In genomic region chr1:130734852-130735251, GRCm38 (mm10) we compare ENCODE assay signal across 19 mouse cellular contexts. TPM values are rescaled to one million over a fixed set of nuclear protein-coding genes. Genes with fewer than 3 reads are reported as not detected.
A peak's percentile ranks its signal among the peaks of the same experiment; 100 is the strongest.
DNase-seq lines count a peak whose midpoint lies in the region; ATAC-seq and TF ChIP-seq lines count a peak whose summit lies in the region.
"Had no signal": no experiment of that assay in that cellular context is flagged by ENCODE, and none has a peak within 500 bp of the region (broad histone marks: within the 10 kb centered on the region; RNA-seq: fewer than 3 reads in every experiment).

No protein-coding gene starts in this region.

- peaks cover 8% of the 10 kb centered on the region for H3K4me1 ChIP-seq in kidney, adult 2 months (ENCODE audit: control insufficient read depth, insufficient read depth, low read length)
- peaks cover 18% of the 10 kb centered on the region for H3K4me1 ChIP-seq in lung, embryonic 14.5 days (ENCODE audit: insufficient read depth)
- H3K4me1 ChIP-seq in intestine, postnatal 0 days (replicated peaks; ENCODE audit: control insufficient read depth, insufficient read depth, low read length): peaks cover 5% of the 10 kb centered on the region; the same call in 1 of the 2 replicates
- peaks cover 11% of the 10 kb centered on the region for H3K4me1 ChIP-seq in stomach, embryonic 15.5 days
- no peaks in the 10 kb centered on the region for H3K4me1 ChIP-seq in forebrain, embryonic 15.5 days

- peak overlapping the region; percentile 6 for H3K4me3 ChIP-seq in kidney, adult 2 months (ENCODE audit: insufficient read depth, low read depth, low read length)
- no peak overlapping the region for H3K4me3 ChIP-seq in lung, embryonic 14.5 days (ENCODE audit: low read depth, low read length)
- peak overlapping the region; percentile 49 for H3K4me3 ChIP-seq in intestine, postnatal 0 days (ENCODE audit: low read depth, low read length)
- H3K4me3 ChIP-seq in stomach, embryonic 15.5 days (replicated peaks): peak overlapping the region; percentile 20
- no peak overlapping the region for H3K4me3 ChIP-seq in forebrain, embryonic 15.5 days
- H3K4me3 ChIP-seq: layer of hippocampus, adult 2 months; left cerebral cortex, adult 2 months; limb, embryonic 12.5 days; megakaryocyte, embryonic 14.5 days; neural tube, embryonic 13.5 days had no signal

- no peak for TF ChIP-seq CTCF in kidney, adult 2 months (conservative IDR thresholded peaks at IDR 0.05; ENCODE audit: insufficient read depth, insufficient read length, low read depth, low read length)
- no peak for TF ChIP-seq CTCF in lung, embryonic 14.5 days (IDR thresholded peaks at IDR 0.05; ENCODE audit: low read depth)
- TF ChIP-seq CTCF in intestine, postnatal 0 days (IDR thresholded peaks at IDR 0.05; ENCODE audit: low read depth): no peak

- peak; percentile 43 for DNase-seq in kidney, adult 2 months
- no peak for DNase-seq in kidney, adult 18-20 months
- peak; percentile 55 for DNase-seq in lung, embryonic 14.5 days
- DNase-seq in lung, postnatal 4 days: no peak
- no peak for DNase-seq in right cerebral cortex, postnatal 4 days
- DNase-seq: cerebellum, postnatal 10 days; embryo, embryonic 11 days; gastrocnemius, postnatal 14 days; heart, postnatal 14 days; thymus, postnatal 25 days had no signal

- no peak for TF ChIP-seq POLR2A in kidney, adult 2 months (IDR thresholded peaks at IDR 0.05; ENCODE audit: low read depth, low read length)

- no peaks in the 10 kb centered on the region for H3K9me3 ChIP-seq in lung, embryonic 14.5 days (ENCODE audit: low read depth, low read length)
- H3K9me3 ChIP-seq in intestine, postnatal 0 days (ENCODE audit: control insufficient read depth): no peaks in the 10 kb centered on the region
- no peaks in the 10 kb centered on the region for H3K9me3 ChIP-seq in stomach, embryonic 15.5 days
- H3K9me3 ChIP-seq in forebrain, embryonic 15.5 days: no peaks in the 10 kb centered on the region
- H3K9me3 ChIP-seq: limb, embryonic 12.5 days; megakaryocyte, embryonic 14.5 days; neural tube, embryonic 13.5 days had no signal

- no peak overlapping the region for H3K9ac ChIP-seq in lung, embryonic 14.5 days
- peak overlapping the region; percentile 22; the same call in 1 of the 2 replicates for H3K9ac ChIP-seq in intestine, postnatal 0 days (ENCODE audit: low read depth, low read length)
- no peak overlapping the region for H3K9ac ChIP-seq in stomach, embryonic 15.5 days
- no peak overlapping the region for H3K9ac ChIP-seq in forebrain, embryonic 15.5 days (replicated peaks)
- H3K9ac ChIP-seq: limb, embryonic 12.5 days; neural tube, embryonic 13.5 days had no signal

- no peak for ATAC-seq in lung, embryonic 14.5 days (ENCODE audit: insufficient read depth)
- no peak for ATAC-seq in intestine, postnatal 0 days
- ATAC-seq in stomach, embryonic 15.5 days (ENCODE audit: insufficient read depth, low FRiP score, low read depth): no peak
- ATAC-seq in forebrain, embryonic 15.5 days (replicated peaks): no peak
- ATAC-seq: hindbrain, embryonic 16.5 days had no signal

- H3K4me2 ChIP-seq in lung, embryonic 14.5 days: peak overlapping the region; percentile 57; the same call in 1 of the 2 replicates
- H3K4me2 ChIP-seq in intestine, postnatal 0 days (replicated peaks; ENCODE audit: low read depth): peak overlapping the region; percentile 62
- H3K4me2 ChIP-seq in stomach, embryonic 15.5 days: peak overlapping the region; percentile 44
- no peak overlapping the region for H3K4me2 ChIP-seq in forebrain, embryonic 15.5 days (replicated peaks)
- H3K4me2 ChIP-seq: limb, embryonic 12.5 days; neural tube, embryonic 13.5 days had no signal

- H3K36me3 ChIP-seq in kidney, adult 2 months (ENCODE audit: control insufficient read depth, insufficient read depth, low read length): no peaks in the 10 kb centered on the region
- no peaks in the 10 kb centered on the region for H3K36me3 ChIP-seq in lung, embryonic 14.5 days (ENCODE audit: insufficient read depth)
- H3K36me3 ChIP-seq in intestine, postnatal 0 days (ENCODE audit: control insufficient read depth, insufficient read depth): 0 out of 2 replicates have a peak, but pooled peaks cover 5% of the 10 kb centered on the region
- no peaks in the 10 kb centered on the region for H3K36me3 ChIP-seq in stomach, embryonic 15.5 days
- no peaks in the 10 kb centered on the region for H3K36me3 ChIP-seq in forebrain, embryonic 15.5 days
- H3K36me3 ChIP-seq: limb, embryonic 12.5 days; neural tube, embryonic 13.5 days had no signal

- WGBS in kidney, adult 2 months: 43% methylated on average over 8 of the region's 8 CpGs
- 40% methylated on average over 8 of the region's 8 CpGs for WGBS in lung, embryonic 14.5 days
- 19% methylated on average over 8 of the region's 8 CpGs for WGBS in intestine, postnatal 0 days
- WGBS in stomach, embryonic 15.5 days: 38% methylated on average over 8 of the region's 8 CpGs
- WGBS in forebrain, embryonic 15.5 days: 83% methylated on average over 8 of the region's 8 CpGs

- H3K27me3 ChIP-seq in kidney, adult 2 months (replicated peaks; ENCODE audit: control insufficient read depth, insufficient read depth, low read length): no peaks in the 10 kb centered on the region
- no peaks in the 10 kb centered on the region for H3K27me3 ChIP-seq in lung, embryonic 14.5 days (ENCODE audit: insufficient read depth, low read length)
- H3K27me3 ChIP-seq in intestine, postnatal 0 days (replicated peaks; ENCODE audit: control insufficient read depth, insufficient read depth, low read length): no peaks in the 10 kb centered on the region
- H3K27me3 ChIP-seq in stomach, embryonic 15.5 days (replicated peaks): no peaks in the 10 kb centered on the region
- H3K27me3 ChIP-seq in forebrain, embryonic 15.5 days: no peaks in the 10 kb centered on the region
- H3K27me3 ChIP-seq: limb, embryonic 12.5 days; megakaryocyte, embryonic 14.5 days; neural tube, embryonic 13.5 days had no signal

- peak overlapping the region; percentile 100 for H3K27ac ChIP-seq in kidney, adult 2 months (ENCODE audit: insufficient read depth, low read depth, low read length)
- H3K27ac ChIP-seq in lung, embryonic 14.5 days (ENCODE audit: low read depth): peak overlapping the region; percentile 75
- H3K27ac ChIP-seq in intestine, postnatal 0 days (ENCODE audit: low read depth, low read length): peak overlapping the region; percentile 57
- H3K27ac ChIP-seq in stomach, embryonic 15.5 days: peak overlapping the region; percentile 84
- no peak overlapping the region for H3K27ac ChIP-seq in forebrain, embryonic 15.5 days (replicated peaks)
- H3K27ac ChIP-seq: layer of hippocampus, adult 2 months; left cerebral cortex, adult 2 months; limb, embryonic 12.5 days; neural tube, embryonic 13.5 days had no signal

RNA-seq across cellular contexts. Expression of gene AA986860, which starts 3.1 kb away (rescaled TPM):
- polyA plus RNA-seq in kidney, adult 2 months (2012; rRNA removed): 8.8 and 9.8 TPM in 2 replicates
- 7.8 TPM in 2 replicates for polyA plus RNA-seq in lung, embryonic 14.5 days (2014; fragmentation: Nextera tagmentation; extraction: Ambion mirVana)
- 42.3 and 46.7 TPM in 2 replicates for polyA plus RNA-seq in intestine, postnatal 0 days (2015; fragmentation: Nextera tagmentation; extraction: Ambion mirVana)
- 32.3 and 36.7 TPM in 2 replicates for polyA plus RNA-seq in stomach, embryonic 15.5 days (2015; fragmentation: Nextera tagmentation; extraction: Ambion mirVana)
- polyA plus RNA-seq in forebrain, embryonic 15.5 days (2015; fragmentation: Nextera tagmentation; extraction: Ambion mirVana): 0.53 and 0.56 TPM in 2 replicates

RNA-seq across cellular contexts. Expression of gene Pfkfb2, which starts 5.8 kb away (rescaled TPM):
- 7.8 and 9.2 TPM in 2 replicates for polyA plus RNA-seq in kidney, adult 2 months (2012; rRNA removed)
- polyA plus RNA-seq in lung, embryonic 14.5 days (2014; fragmentation: Nextera tagmentation; extraction: Ambion mirVana): 6.5 and 7.2 TPM in 2 replicates
- 6.1 and 7.0 TPM in 2 replicates for polyA plus RNA-seq in intestine, postnatal 0 days (2015; fragmentation: Nextera tagmentation; extraction: Ambion mirVana)
- polyA plus RNA-seq in stomach, embryonic 15.5 days (2015; fragmentation: Nextera tagmentation; extraction: Ambion mirVana): 10.1 and 10.9 TPM in 2 replicates
- 24.9 and 25.6 TPM in 2 replicates for polyA plus RNA-seq in forebrain, embryonic 15.5 days (2015; fragmentation: Nextera tagmentation; extraction: Ambion mirVana)

RNA-seq across cellular contexts. Expression of gene Yod1, which starts 17.7 kb away (rescaled TPM):
- polyA plus RNA-seq in kidney, adult 2 months (2012; rRNA removed): 1.2 and 1.3 TPM in 2 replicates
- 11.7 and 11.8 TPM in 2 replicates for polyA plus RNA-seq in lung, embryonic 14.5 days (2014; fragmentation: Nextera tagmentation; extraction: Ambion mirVana)
- polyA plus RNA-seq in intestine, postnatal 0 days (2015; fragmentation: Nextera tagmentation; extraction: Ambion mirVana): 8.9 and 9.5 TPM in 2 replicates
- 14.1 and 15.1 TPM in 2 replicates for polyA plus RNA-seq in stomach, embryonic 15.5 days (2015; fragmentation: Nextera tagmentation; extraction: Ambion mirVana)
- polyA plus RNA-seq in forebrain, embryonic 15.5 days (2015; fragmentation: Nextera tagmentation; extraction: Ambion mirVana): 19.3 and 20.1 TPM in 2 replicates

RNA-seq across cellular contexts. Expression of gene Gm29427, which starts 19.3 kb away (rescaled TPM):
- not detected in 2 replicates for polyA plus RNA-seq in kidney, adult 2 months (2012; rRNA removed)
- polyA plus RNA-seq in lung, embryonic 14.5 days (2014; fragmentation: Nextera tagmentation; extraction: Ambion mirVana): not detected in 2 replicates
- 0.20 and 0.48 TPM in 2 replicates for polyA plus RNA-seq in intestine, postnatal 0 days (2015; fragmentation: Nextera tagmentation; extraction: Ambion mirVana)
- not detected in 2 replicates for polyA plus RNA-seq in stomach, embryonic 15.5 days (2015; fragmentation: Nextera tagmentation; extraction: Ambion mirVana)
- polyA plus RNA-seq in forebrain, embryonic 15.5 days (2015; fragmentation: Nextera tagmentation; extraction: Ambion mirVana): 0.13 TPM in 1 of 2 replicates, not detected in the other
- polyA plus RNA-seq: hindbrain, embryonic 16.5 days; limb, embryonic 12.5 days; neural tube, embryonic 13.5 days had no signal

Comparison
In these comparisons a context has a peak if more than half of its experiments do, and no peak if none do; other contexts are left out.
1. DNase-seq: peak in kidney, adult 2 months (single experiment) and lung, embryonic 14.5 days (single experiment); none in kidney, adult 18-20 months (single experiment), lung, postnatal 4 days (0 of 2) and right cerebral cortex, postnatal 4 days (single experiment).
2. H3K4me3 ChIP-seq: peak in kidney, adult 2 months (single experiment), intestine, postnatal 0 days (single experiment) and stomach, embryonic 15.5 days (single experiment); none in lung, embryonic 14.5 days (single experiment) and forebrain, embryonic 15.5 days (single experiment).